Mouse (Mus musculus) cerebellum, adult 2 months (tissue): ENCODE measurements around the gene Ache.

Source experiments
- CTCF ChIP-seq: fragments of 200-500 bp; IDR thresholded peaks from 2 replicates; pipeline ENCODE4 v1.5.1; 2011; ENCODE audit warnings: low read depth, mild to moderate bottlenecking, control low read depth, low read length, moderate library complexity, borderline replicate concordance; ENCODE audit not compliant: insufficient read depth
- POLR2A ChIP-seq: fragments of 200-500 bp; IDR thresholded peaks from 2 replicates; pipeline ENCODE4 v1.6.1; 2011; ENCODE audit warnings: low read length, control low read depth, borderline replicate concordance; ENCODE audit not compliant: insufficient read depth

DNA sequence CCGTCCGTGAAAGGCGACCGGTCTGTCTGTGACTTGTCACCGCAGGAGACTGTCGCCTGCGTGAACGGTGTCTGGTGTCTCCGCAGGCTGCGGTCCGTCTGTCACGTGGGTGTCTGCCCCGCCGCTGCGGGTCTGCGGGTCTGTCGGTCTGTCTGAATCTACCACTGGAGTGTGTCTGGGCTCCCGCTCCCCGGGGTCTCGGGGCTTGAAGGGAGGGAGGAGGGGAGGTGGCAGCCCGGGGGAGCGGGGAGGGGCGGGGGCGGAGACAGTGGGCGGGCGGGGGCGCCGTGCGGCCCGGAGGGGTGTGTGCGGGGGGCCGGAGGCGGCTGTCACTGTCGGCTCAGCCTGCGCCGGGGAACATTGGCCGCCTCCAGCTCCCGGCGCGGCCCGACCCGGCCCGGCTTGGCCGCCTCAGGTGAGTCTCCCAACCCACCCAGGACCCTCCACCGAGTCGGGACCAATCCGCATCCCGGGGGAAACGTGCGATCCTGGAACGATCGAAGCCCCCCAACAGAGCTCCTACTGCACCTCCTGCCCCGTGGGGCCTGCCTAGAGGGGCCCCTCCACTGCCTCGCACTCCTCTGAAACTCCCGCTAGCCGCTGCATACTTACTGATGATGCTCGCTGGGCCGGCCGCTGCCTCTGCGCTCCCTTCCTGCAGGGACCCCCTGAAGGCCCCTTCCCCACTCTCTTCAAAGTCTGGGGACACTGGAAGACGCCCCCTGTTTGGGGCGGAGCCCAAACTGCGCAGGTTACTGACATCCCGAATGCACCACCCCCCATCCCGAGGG, 829 bp downstream of the Ache start:
- TF ChIP-seq POLR2A (no peak; the same call in none of the 2 replicates), CTCF (no peak)
